Mouse (Mus musculus): ENCODE results near the gene Rasgef1b. TPM values are rescaled to one million over a fixed set of nuclear protein-coding genes. Genes with fewer than 3 reads are reported as not detected.

The Rasgef1b gene
- polyA plus RNA-seq, 1 experiment, result 63.5 TPM

DNA sequence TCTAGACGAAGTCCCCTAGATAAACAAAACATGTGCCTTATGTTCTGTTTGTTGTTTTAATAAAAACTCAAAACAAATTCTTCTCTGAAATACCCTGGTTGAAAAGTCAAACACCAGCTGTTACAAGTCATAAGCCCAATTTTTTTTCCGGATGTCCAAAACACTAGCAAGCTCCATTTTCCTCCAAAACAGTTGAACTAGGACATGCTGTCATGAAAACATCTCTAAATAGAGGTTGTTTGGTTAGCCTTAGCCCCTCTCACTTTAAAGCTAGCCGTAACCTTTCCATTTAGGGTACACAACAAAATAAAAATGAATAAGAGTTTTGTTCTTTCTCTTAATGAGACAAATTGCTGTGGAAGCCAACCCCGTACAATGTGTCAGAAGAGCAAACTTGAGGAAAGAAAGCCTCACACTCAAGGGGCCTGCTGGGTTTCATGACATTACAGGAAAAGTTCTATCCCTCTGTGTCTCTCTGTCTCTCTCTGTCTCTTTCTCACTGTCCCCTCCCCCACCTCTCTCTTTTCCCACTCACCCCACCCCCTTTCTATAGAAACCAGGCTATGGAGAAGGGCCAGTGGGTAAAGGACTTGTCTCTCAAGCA is 467.6 kb downstream of the Rasgef1b start:
- H3K4me1 ChIP-seq (ENCODE audit: control insufficient read depth, insufficient read depth, low read length), result peaks cover 3% of the 10 kb centered on the region; the same call in 1 of the 2 replicates
- H3K4me3 ChIP-seq (ENCODE audit: insufficient read depth, low read length), result no peak overlapping the region
- TF ChIP-seq POLR2A (IDR thresholded peaks at IDR 0.05; ENCODE audit: extremely low read depth, insufficient read depth, low read length), result no peak
- no peak for TF ChIP-seq CTCF (IDR thresholded peaks at IDR 0.05; ENCODE audit: extremely low read depth, insufficient read depth, low read length)
- no peak overlapping the region for H3K27ac ChIP-seq (ENCODE audit: insufficient read depth, low read length)

DNA sequence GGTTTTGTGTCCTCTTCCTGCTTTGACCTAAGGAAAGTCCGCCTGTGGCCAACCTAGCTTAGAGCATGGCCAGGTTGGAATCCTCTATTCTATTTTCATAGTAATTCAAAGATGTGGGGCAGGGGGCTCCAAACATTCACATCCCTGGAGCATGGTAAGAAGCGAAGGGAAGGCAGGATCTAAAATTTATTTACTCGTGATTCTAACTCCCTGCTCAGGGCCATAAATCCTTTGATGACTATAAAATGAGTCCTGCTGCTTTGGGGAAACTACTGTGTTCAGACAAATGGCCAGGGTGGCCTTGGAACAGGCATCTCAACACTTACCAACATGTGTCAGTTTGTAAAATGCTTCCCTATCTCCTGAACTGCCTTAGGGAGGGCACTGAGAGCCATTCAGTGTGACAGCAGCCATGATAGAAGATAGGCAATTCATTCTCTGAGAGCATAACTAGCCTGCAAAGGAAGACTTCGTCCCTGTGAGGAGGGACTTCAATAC is 470.8 kb downstream of the Rasgef1b start:
- TF ChIP-seq POLR2A (IDR thresholded peaks at IDR 0.05; ENCODE audit: extremely low read depth, insufficient read depth, low read length) (no peak), CTCF (IDR thresholded peaks at IDR 0.05; ENCODE audit: extremely low read depth, insufficient read depth, low read length) (no peak)
- Histone ChIP-seq H3K27ac (ENCODE audit: insufficient read depth, low read length) (no peak overlapping the region), H3K4me3 (ENCODE audit: insufficient read depth, low read length) (no peak overlapping the region), H3K4me1 (ENCODE audit: control insufficient read depth, insufficient read depth, low read length) (peaks cover 3% of the 10 kb centered on the region; the same call in 1 of the 2 replicates)

DNA sequence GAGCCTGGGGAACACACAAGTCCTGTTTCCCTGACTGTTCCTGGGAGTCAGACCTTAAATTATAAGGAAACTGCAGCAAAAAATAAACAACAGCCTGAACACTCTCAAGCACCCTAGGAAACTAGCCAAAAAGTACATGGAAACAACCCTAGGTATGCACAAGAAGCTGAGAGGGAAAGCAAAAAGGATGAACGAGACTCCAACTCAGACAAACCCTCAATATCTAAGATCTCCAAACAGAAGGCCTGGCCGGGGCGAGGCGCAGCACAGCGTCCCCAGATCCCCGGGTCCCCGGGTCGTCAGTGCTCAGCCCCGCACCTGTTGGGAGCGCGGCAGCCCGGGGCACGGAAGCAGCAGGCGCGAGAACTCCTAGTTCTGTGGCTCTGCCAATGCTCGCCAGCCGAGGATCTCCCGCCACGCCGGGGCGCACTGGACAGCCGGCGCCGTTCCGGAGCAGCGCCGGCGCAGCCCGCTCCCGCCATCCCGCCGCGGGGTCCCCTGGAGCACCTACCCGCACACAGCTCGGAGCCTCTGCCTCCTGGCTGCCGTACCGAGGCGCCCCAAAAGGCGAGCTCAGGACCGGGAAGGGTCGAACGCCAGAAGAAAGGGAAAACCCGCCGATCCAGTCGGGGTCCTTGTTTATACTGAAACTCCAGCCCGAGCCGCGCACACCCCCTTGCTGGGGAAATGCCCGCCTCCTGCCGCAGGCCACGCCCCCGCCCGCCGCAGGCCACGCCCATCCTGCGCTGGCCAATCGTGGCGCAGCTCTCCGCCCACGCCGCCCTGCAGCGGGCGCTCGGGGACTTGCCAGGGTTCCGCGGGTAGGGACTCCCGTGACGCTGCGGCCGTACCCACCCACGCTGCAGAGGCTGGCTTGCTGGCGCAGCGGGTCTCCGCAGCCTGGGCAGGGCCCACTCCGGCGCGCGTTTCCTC is 476.4 kb downstream of the Rasgef1b start:
- TF ChIP-seq CTCF (IDR thresholded peaks at IDR 0.05; ENCODE audit: extremely low read depth, insufficient read depth, low read length), result no peak
- TF ChIP-seq POLR2A (IDR thresholded peaks at IDR 0.05; ENCODE audit: extremely low read depth, insufficient read depth, low read length), result peak; percentile 75
- H3K27ac ChIP-seq (ENCODE audit: insufficient read depth, low read length), result peak overlapping the region; percentile 55
- H3K4me1 ChIP-seq (ENCODE audit: control insufficient read depth, insufficient read depth, low read length), result peaks cover 1% of the 10 kb centered on the region; the same call in 1 of the 2 replicates
- peak overlapping the region; percentile 59 for H3K4me3 ChIP-seq (ENCODE audit: insufficient read depth, low read length)

DNA sequence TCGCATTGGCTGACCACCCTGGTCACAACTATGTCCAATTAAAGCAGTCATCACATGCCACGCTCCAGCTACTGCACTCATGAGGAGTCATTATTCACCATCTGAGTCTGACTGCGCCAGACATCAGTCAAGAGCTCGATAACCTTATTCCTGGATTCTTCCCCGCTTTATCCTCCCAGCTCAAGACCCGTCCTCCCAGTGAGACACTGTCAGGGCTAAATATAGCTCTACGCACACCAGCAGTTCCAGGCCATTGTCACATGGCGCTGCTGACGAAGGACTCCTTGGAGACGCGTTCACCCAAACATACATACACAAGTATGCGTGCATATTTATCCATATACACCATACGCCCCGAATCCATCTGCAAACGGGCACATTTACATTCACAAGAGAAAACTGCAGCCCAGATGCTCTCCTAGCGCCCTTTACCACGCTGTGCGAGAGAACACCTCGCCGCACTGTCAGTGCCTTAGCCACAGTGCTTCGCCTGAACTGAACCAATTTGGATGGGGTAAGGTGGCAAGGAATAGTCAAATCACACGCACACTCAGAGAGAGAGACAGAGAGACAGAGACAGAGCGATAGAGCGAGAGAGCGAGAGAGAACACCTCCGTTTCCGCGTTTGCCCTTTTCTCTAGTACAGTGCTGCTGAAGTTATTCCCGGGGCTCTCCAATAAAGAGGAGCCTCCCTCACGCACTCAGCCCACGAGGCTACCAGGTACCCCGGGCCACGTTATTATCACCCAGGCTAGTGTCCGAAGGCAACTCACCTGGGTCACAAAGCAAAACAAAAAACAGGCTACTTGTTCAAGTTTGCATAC is 477.3 kb downstream of the Rasgef1b start:
- H3K4me1 ChIP-seq (ENCODE audit: control insufficient read depth, insufficient read depth, low read length), result peaks cover 3% of the 10 kb centered on the region; the same call in 1 of the 2 replicates
- TF ChIP-seq POLR2A (IDR thresholded peaks at IDR 0.05; ENCODE audit: extremely low read depth, insufficient read depth, low read length), result peak; percentile 67
- no peak for TF ChIP-seq CTCF (IDR thresholded peaks at IDR 0.05; ENCODE audit: extremely low read depth, insufficient read depth, low read length)
- H3K27ac ChIP-seq (ENCODE audit: insufficient read depth, low read length), result peak overlapping the region; percentile 38; the same call in 1 of the 2 replicates
- H3K4me3 ChIP-seq (ENCODE audit: insufficient read depth, low read length), result peak overlapping the region; percentile 59

DNA sequence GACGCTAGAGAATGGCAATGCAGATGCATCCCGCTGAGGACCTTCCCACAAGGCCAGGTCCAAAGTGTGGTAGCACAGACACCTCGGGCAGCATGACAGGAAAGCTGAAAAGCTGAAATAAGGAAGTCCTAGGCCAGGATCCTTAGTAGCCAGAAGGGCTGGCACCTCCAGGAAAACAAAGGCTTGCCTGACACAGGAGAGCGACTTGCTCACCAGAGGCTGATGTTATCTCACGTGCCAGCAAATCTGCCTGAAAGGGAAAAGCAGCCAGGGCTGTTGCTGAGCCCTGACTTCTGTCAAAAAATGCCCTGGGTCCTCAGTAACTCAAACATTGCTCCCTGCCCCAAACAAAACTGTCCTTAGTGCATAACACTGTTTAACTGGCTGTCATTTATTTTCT is 478.0 kb downstream of the Rasgef1b start:
- peak overlapping the region; percentile 59 for H3K4me3 ChIP-seq (ENCODE audit: insufficient read depth, low read length)
- H3K4me1 ChIP-seq (ENCODE audit: control insufficient read depth, insufficient read depth, low read length), result peaks cover 3% of the 10 kb centered on the region; the same call in 1 of the 2 replicates

DNA sequence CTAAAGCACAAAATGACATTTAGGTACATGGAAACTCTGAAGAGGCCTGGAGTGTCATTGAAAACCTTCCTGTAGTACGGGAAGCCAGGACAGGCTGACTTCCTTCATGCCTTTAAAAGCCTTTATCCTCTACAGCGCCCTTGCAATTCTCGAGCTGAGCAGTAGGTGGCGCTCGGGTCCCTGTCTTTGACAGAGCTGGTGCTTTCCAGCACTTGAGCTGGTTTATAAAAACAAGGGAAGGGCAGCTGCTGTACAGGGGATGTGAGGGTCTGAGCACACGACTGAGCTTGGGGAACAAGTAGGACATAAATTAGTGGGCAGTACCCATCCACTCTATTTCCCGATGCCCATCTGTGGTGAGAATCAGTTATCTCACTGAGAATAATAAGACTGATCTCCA is 480.4 kb downstream of the Rasgef1b start:
- Histone ChIP-seq H3K4me1 (ENCODE audit: control insufficient read depth, insufficient read depth, low read length) (peaks cover 3% of the 10 kb centered on the region; the same call in 1 of the 2 replicates), H3K27ac (ENCODE audit: insufficient read depth, low read length) (0 out of 2 replicates have a peak overlapping the region, but pooled peaks have one; percentile 53), H3K4me3 (ENCODE audit: insufficient read depth, low read length) (no peak overlapping the region)
- TF ChIP-seq POLR2A (IDR thresholded peaks at IDR 0.05; ENCODE audit: extremely low read depth, insufficient read depth, low read length) (0 out of 2 replicates have a peak, but pooled peaks have one; percentile 11), CTCF (IDR thresholded peaks at IDR 0.05; ENCODE audit: extremely low read depth, insufficient read depth, low read length) (peak; percentile 98)

More for the DNA sequence above, 478.0 kb downstream of the Rasgef1b start:
- no peak for TF ChIP-seq CTCF (IDR thresholded peaks at IDR 0.05; ENCODE audit: extremely low read depth, insufficient read depth, low read length)
- no peak for TF ChIP-seq POLR2A (IDR thresholded peaks at IDR 0.05; ENCODE audit: extremely low read depth, insufficient read depth, low read length)
- peak overlapping the region; percentile 7; the same call in 1 of the 2 replicates for H3K27ac ChIP-seq (ENCODE audit: insufficient read depth, low read length)

DNA sequence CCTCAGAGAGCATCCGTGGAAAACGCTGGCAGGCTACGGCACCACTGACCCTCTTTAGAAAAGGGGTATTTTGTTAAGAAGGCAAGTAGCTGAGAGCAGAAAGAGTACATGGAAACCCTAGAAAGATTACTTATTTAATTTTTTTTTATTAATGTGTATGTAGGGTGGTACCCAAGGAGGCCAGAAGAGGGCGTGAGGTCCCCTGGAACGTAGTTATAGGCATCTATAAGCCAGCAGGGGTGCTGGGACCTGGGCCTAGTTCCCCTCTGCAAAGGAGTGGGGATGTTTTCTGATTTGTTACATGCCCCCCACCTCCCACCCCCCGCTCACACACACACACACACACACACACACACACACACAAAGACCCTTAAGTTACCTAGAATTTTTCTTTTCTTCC is 480.9 kb downstream of the Rasgef1b start:
- H3K4me1 ChIP-seq (ENCODE audit: control insufficient read depth, insufficient read depth, low read length), result peaks cover 3% of the 10 kb centered on the region; the same call in 1 of the 2 replicates
- H3K4me3 ChIP-seq (ENCODE audit: insufficient read depth, low read length), result no peak overlapping the region
- TF ChIP-seq POLR2A (IDR thresholded peaks at IDR 0.05; ENCODE audit: extremely low read depth, insufficient read depth, low read length) (no peak), CTCF (IDR thresholded peaks at IDR 0.05; ENCODE audit: extremely low read depth, insufficient read depth, low read length) (no peak)
- no peak overlapping the region for H3K27ac ChIP-seq (ENCODE audit: insufficient read depth, low read length)

DNA sequence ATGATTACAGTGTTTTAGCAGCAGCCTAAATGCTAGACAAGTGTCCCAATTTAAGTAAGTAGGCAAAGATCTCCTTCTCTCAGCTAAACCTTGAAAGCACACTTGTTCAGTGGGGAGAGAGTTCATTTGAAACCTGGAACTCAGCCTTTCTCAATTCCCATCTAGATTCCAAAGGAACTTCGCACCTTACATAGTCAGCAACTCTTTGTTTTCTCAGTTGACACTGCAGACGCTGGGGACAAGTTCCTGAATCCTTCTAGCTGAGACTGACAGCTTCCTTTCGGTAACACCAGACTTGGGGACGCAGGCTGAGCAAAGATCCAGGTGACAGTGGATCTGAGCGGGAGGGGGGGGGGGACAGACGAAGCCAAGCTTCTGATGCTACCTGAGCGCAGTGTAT is 481.4 kb downstream of the Rasgef1b start:
- Histone ChIP-seq H3K4me1 (ENCODE audit: control insufficient read depth, insufficient read depth, low read length) (peaks cover 3% of the 10 kb centered on the region; the same call in 1 of the 2 replicates), H3K27ac (ENCODE audit: insufficient read depth, low read length) (no peak overlapping the region), H3K4me3 (ENCODE audit: insufficient read depth, low read length) (no peak overlapping the region)
- TF ChIP-seq CTCF (IDR thresholded peaks at IDR 0.05; ENCODE audit: extremely low read depth, insufficient read depth, low read length) (no peak), POLR2A (IDR thresholded peaks at IDR 0.05; ENCODE audit: extremely low read depth, insufficient read depth, low read length) (no peak)

All from cortical plate, adult 2 months (tissue).